Mouse (Mus musculus) embryo, embryonic 11 days (tissue): Measurements from ENCODE around the gene Alkal2.

Experiments
- DNase-seq: peaks from one replicate; pipeline ENCODE4 v3.0.0-alpha.2; 2015

Gene Alkal2

GRCm38 (mm10) chr12:30928182-30928581 is 44.1 kb downstream of the Alkal2 start:
- DNase-seq: no peak

DNA sequence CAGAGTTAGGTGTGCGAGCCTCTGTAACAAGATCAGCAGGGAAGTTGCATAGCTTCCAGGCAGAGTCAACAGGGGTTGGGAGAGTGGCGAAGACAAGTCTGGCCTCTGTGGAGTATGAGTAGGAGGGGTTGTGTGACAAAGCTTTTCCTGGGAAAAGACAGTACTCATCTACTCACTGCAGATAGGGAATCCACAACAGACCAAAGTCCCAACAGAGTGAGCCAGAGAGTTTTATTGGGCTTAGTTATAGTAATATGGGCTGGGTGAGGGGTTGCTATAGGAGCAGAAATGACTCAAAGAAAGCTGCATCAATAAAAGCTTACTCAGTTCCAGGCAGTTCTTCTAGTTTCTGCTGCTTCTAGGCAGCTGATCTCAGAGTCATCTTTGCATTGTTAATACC is 49.2 kb downstream of the Alkal2 start:
- no peak for DNase-seq

DNA sequence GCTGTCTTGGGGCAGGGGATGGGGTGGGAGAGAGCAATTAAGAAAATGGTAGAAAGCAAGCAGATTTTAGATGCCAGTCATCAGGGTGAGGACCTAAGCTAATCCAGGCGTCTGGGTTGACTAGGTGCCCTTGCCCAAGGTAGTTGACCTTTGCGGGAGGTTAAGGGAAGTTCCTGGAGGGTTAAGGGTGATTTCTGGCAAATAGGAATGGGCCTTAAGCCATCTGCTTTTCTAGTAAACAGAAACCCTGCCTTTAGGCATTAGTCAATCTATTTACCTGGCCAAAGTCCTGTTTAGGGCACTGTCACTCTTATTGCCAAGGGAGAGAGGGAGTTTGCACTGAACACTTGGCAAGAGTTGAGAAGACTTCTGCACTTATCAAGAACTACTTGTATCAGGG is 52.8 kb downstream of the Alkal2 start:
- DNase-seq: no peak
